Mouse (Mus musculus): ENCODE measurements around the gene Chd1l.

The Chd1l gene

DNA sequence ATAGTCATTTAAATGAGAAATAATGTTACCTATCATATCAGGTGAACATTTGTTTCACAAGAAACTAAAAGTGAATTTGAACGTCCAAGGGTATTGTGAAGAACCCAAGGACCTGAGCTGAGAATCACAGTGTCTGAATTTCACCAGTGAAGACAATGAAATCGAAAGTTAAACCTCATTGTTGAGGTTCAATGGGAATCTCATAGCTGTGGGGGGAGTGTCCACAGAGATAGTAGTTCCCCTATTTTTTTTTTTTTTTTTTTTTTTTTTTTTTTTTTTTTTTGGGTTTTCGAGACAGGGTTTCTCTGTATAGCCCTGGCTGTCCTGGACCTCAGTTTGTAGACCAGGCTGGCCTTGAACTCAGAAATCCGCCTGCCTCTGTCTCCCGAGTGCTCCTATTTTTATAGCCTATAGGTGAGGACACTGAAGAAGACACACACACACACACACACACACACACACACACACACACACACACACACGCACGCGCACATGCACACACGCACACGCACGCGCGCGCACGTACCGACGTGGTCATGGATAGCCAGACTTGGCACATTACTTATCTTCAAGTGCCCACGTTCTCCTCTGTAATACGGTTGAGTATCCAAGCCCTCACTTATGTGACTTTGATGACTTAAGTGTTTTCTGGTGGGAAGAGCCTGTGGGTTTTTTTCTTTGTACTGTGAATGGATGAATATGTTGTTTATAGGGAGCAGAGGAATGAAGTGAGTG lies 7.3 kb upstream of the Chd1l start:
- DNase-seq (ENCODE audit: low read depth, low spot score) = no peak

DNA sequence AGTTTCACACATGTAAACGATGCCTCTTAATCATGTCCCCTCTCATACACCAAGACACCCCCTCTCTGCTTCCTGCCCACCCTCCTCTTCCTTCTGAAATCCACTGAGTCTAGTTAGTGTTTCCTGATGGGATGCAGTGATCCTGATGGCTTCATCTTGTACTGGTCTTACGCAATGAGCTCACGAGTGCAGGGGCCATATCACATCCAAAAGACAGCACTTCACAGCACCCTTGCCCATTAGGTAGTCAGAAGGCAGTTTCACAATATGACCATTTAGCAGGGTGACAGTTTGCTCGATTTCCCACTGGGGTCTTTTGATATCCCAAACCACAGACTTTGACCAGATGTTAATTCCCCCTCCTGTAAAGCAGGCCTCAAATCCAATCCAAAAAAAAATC lies 5.9 kb upstream of the Chd1l start:
- DNase-seq (ENCODE audit: low read depth, low spot score) = no peak

DNA sequence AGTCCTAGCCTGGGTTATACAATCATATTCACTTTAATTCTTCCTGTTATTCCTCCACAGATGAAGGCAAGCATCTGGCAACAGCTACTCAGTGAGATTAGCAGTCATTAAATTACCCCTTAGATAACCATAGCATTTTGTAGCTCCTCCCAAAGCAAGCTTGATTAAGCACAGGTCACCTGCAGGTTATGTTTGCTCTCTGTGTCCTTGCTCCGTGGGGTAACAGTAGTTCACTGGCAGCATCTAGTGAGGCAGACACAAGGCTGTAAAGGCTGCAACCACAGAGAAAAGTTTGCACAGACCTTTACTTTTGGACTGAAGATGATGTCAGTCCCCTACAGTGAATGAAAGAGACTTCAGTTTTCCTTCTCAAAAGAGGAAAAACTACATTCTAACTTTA lies 5.2 kb upstream of the Chd1l start:
- DNase-seq (ENCODE audit: low read depth, low spot score) = no peak

DNA sequence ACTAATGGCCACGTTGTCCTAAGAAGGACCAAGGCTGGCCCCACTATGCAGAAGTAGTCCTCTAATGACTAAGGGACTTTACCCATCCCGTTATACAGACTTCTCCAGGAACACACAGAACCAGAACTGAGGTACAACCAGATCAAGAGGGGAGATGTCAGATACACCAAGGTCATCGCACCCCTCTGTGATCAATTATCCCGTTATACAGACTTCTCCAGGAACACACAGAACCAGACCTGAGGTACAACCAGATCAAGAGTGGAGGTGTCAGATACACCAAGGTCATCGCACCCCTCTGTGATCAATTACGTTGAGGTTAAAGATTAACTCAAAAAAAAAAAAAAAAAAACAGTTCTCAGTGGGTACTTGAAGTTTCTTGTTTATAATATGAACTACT lies 1.0 kb upstream of the Chd1l start:
- DNase-seq (ENCODE audit: low read depth, low spot score) = no peak

DNA sequence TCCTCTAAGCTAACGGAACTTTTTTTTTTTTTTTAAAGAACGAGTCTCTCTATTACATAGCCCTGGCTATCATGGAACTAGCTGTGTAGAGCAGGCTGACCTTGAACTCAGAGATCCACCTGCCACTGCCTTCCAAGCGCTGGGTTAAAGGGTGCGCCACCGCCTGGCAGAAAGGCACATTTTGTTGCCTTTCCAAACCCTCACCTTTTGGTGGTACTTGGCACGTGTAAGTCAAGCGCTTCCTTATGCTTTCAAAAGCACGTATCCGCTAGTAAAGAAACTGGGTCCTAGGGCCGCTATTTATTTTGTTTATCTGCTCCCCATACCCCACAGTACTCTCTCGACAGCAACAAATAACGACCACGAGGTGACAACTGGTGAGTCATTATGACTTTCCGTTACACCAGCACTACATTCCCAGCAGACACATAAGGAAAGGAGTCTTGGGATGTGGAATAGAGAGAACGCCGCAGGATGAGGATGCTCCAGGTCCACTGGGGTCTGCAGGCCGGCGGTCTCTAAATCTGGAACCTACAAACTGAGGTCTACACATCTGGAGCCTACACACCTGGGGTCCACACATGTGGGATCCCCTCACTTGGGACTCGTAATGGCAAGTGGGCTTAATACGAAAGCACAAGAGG lies 680 bp downstream of the Chd1l start:
- no peak for DNase-seq (ENCODE audit: low read depth, low spot score)

DNA sequence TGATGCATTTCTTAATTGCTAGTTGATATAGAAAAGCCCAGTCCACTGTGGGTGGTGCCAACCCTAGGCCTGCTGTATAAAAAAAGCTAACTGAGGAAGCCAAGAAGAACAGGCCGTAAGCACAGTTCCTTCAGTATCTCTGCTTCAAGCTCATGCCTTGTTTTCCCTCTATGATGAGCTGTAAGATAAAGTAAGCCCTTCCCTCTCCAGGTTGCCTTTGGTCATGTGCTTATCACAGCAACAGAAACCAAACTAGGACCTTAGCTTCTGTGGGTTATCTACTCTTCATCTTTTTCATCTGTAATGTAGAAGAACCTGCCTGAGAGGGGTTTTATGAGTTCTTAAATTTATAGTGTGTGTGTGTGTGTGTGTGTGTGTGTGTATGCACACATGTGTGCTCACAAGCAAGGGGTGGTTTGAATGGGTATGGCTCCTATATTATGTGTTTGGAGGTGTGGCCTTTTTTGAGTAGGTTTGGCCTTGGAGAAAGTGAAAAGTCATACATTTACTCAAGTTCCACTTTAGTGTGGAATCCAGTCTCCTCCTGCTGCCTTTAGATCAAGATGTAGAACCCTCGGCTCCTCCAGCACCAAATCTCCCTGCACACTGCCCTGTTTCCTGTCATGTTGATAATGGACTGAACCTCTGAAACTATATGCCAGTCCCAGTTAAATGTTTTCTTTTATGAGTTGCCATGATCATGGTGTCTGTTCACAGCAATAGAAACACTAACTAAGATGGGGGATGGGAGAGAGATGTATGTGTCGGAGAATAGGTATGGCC lies 9.8 kb downstream of the Chd1l start:
- DNase-seq (ENCODE audit: low read depth, low spot score) = no peak

DNA sequence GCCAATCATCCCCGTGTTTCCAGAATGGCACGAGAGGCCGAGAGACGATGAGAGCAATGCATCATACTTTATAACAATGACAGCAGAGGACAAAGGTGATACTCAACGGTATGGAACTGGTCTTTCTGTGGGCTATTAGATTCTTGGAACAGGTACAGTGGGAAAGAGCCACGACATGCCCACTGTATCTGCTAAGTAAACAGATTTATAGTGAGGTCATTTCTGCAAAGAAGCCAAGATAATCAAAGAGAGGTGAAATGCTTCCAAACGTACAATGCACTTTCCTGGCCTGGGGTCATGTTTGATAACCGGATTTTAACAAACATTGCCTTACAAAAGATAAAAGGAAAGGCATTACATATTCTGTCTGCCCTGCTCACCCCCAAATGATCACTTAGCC lies 13.2 kb downstream of the Chd1l start:
- DNase-seq (ENCODE audit: low read depth, low spot score) = no peak

DNA sequence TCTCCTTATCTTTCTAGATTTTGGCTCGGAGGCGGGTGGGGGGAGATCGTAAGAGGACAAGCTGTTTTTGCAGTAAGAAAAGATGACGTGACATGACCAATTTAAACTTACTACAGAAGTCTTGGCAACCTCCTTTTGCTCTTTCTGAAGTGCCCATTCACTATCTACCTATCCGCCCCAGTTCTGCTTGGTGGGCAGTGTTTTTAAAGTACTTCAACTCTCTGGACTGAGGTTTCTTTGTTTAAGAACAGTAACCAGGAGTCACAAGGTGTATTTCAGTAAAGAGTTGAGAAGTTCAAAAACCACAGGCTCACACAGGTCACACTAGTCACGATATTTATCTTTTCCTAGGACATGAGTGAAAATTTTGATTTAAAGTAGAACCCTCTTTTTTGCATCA lies 14.9 kb downstream of the Chd1l start:
- no peak for DNase-seq (ENCODE audit: low read depth, low spot score)

DNA sequence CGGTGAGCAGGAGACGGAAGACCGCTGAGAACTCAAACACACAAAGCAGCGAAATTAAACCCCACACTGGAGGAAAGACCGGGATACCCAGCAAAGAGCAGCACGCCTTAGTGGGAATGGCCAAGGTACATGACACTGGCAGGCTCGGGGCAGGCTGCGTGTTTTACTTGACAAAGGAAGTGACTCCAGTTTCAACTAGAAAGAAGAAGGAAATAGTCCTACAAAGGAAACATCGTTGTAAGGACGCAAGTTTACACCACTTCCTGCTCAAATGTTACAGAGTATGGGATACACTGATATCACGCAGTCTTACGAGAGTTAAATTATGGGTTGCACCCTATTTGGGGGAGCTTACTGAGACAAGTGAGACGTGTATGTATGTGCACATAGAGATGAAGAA lies 15.9 kb downstream of the Chd1l start:
- no peak for DNase-seq (ENCODE audit: low read depth, low spot score)

DNA sequence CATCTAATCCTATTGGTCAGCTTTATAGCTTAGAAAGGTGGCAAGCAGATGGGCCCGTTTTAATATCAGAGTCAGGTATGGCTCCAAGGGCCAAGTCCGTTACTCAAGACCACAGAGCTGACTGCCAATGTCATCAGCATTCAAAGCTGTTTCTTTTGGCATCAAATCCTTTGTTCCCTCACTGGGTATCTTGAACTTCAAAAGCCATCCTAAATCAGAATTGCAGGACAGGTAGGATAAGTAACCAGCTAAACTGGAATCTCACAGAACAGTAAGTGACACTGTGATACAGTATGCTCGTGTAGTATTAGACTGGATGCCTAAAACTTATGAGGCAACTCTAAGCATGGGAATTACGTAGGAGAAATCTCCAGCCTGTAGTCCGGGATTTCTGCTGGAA lies 16.9 kb downstream of the Chd1l start:
- no peak for DNase-seq (ENCODE audit: low read depth, low spot score)

DNA sequence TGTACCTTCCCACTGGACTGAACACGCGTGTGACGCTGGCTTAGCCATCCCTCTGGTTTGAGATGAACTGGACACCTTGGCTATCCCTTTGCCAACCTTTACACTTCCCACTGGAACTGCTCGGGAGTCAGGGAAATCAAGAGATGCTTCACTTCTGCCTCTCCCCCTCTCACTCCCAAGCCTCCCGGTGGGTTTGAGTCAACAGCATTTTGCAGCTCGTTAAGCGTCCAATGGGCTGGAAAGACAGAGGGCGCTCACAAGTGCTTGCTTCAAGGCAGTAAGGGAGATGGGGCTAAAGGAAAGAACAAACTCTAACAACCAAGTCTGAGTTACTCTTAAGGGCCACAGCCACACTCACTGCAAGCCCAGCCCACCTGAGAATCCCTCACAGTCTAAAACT lies 19.3 kb downstream of the Chd1l start:
- DNase-seq (ENCODE audit: low read depth, low spot score) = no peak

DNA sequence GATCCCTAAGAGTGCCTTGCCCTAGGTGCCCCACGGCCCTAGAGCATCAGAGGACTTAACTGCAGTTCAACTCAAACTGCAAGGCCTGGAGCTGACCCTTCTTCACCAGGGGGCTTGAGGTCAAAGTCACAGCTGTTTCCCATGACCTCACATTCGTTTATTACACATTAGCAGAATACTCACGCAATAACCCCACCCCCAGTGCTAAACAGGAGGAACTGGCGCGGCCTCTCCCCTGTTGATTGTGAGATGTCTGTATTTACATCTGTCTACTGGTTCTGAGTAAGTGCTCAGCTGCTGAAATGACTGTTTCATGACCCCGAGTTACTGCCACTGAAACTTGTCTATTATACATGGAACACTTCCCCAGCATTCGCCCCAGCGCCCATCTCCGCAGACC lies 22.3 kb downstream of the Chd1l start:
- no peak for DNase-seq (ENCODE audit: low read depth, low spot score)

DNA sequence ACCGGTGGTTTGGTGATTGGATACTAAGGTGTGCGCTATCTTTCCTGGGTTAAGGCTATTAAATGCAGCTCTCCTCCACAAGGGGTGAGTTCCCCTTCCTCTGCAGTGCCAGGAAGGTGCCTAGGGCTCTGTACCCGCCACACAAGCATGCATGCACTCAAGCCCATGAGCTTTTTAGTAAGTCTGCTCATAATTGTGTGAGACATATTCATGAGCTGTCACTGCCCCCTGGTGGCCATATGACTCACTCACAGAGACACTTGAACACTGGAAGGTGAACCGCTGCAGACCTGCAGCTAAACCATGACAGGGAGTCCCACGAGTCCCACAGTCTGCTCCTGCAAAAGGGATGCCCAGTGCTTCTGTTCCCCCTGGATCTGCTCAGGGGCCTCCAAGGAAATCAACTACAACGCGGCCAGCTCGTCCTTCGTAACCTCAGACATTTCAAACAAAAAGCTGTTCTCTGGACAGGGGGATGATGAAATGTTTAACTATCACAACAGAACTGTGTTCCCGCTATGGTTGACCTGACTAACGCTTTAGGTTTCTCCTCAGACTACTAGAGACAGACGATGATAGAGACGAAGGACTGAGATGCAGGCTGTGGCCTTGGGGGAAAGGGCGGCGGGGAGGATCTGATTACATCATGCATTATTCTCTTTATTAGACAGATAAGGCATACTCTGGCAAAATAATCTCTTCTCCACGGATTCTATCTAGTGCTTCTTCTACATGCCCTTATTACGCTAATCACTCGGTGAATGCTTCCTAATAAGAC lies 24.4 kb downstream of the Chd1l start:
- DNase-seq (ENCODE audit: low read depth, low spot score) = peak; percentile 85

DNA sequence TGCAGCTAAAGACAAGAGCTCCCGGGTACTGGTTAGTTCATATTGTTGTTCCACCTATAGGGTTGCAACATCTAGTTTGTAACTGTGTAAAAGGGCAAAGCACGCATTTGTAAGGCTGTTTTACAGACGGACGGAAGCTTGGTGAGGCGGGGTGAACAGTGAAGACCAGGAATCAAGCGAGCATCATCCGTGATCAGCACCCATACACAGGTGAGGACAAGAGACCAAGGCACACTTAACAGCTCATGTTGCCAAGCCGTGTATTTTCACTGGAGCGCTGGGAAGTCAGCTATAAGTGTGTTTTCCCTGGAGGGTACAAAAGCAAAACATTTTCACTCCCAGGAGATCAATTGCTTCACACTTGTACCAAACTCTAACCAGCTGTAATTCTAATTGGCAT lies 36.2 kb downstream of the Chd1l start:
- DNase-seq (ENCODE audit: low read depth, low spot score) = peak; percentile 13

DNA sequence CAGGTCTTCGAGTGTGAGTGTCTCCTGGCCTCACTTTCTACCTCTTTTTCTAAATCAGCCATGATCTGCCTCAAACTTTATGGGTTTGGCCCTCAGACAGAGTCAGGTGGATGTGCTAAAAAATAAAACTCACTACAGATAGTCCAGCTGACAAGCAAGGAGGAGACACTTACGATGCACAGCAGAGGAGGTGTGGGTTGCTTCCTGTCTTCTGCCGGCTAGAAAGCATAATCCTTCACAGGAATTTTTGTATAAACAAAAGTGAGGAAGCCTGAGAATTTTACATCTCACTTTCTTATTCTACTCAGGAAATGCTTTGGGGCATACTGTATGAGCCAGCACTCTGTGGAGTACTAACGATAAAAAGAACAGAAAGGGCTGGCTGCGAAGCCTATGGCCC lies 45.4 kb downstream of the Chd1l start:
- no peak for DNase-seq (ENCODE audit: low read depth, low spot score)

DNA sequence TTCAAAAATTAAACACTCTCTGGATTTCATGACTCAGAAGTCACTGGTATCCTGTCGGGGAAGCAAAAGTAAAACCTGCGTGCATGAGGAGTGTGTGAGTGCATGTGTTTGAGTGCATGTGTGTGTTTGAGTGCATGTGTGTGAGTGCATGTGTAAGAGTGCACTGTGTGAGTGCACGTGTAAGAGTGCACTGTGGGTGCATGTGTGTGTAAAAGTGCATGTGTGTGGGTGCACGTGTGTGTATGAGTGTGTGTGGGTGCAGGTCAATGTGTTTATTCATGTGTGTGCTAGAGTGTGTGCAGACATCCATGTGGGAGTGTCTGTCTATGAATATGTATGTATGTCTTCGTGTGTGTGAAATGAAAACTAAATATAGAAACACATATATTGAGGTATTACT lies 51.4 kb downstream of the Chd1l start:
- no peak for DNase-seq (ENCODE audit: low read depth, low spot score)

DNA sequence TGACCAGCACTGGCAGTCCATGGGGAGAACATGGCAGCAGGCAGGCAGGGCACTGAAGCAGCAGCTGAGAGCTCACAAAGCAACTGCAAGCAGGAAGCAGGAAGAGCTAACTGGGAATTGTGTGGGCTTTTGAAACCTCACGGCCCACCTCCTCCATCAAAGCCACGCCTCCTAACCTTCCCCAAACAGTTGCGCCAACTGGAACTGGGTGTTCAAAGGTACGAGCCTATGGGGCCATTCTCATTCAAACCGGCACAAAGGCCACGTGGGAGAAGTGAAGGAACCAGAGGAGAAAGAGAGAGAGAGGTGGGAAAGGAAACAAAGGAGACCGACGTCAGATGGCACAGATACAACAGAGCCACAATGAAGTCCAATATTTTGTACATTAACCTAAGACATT lies 63.8 kb downstream of the Chd1l start:
- no peak for DNase-seq (ENCODE audit: low read depth, low spot score)

DNA sequence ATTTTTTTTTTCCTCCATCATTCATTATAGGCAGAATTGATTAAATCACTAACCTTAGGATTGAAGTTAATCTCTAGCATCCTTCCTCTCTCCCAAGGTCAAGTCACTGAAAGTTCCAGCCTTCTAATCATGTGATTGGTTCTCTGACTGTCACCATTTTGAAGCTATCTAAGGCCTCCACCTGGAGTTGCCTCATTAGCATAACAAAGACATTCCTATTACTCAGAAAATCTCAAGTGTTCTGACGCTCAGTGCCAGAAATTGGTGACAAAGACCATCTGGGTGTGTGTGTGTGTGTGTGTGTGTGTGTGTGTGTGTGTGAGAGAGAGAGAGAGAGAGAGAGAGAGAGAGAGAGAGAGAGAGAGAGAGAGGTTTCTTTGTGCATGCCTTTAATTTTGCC lies 69.8 kb downstream of the Chd1l start:
- DNase-seq (ENCODE audit: low read depth, low spot score) = no peak

DNA sequence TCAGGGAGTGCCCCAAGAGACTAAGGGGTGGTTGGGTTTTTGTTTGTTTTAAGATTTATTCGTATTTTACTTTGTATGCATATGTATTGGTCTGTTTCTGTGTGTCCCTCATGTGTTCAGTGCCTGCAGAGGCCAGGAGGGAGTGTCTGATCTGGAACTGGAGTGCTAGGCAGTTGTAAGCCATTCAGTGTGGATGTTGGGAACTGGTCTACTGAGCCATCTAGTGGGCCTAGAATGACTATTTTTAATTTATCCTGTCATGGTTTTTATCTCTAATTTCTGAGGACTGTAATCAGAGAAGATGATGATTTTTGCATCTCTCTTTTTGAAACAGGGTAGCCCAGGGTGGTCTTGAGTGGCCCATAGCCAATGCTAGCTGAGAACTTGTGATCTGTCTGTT lies 71.4 kb downstream of the Chd1l start:
- DNase-seq (ENCODE audit: low read depth, low spot score) = no peak

DNA sequence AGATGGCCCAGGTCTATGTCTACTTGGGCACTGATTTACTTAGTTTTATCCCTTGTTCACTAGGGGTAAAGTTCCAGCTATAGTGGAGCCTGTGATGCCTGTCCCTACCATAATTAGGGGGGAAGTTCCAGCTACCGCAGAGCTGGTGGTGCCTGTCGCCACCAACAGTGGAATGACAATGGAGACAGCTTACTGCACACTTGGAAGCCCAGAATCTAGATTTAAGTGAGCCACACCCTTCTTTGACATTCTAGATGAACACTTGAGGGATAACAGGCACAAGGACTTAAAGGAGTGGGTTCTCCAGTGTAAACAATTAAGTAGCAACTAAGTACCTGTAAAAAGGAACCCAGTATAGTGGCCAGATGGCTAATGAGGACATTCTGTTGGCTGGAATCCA lies 73.0 kb downstream of the Chd1l start:
- no peak for DNase-seq (ENCODE audit: low read depth, low spot score)

DNA sequence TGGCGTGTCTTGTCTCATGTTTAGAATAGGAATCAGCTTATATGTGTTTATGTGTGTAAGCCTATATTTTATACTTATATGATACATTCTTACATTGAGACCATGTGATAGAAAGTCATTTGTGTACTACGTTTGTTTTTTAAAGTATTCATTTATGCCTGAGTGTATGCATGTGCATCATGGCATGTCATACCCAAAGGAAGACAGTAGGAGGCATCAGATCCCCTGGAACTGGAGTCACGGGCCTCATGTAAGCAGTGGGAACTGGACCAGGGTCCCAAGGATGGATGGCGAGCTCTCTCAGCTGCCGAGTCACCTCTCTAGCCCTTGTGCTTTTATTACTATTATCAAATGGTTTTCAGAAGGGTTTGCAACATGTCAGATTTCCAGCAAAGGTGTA lies 74.3 kb downstream of the Chd1l start:
- no peak for DNase-seq (ENCODE audit: low read depth, low spot score)

DNA sequence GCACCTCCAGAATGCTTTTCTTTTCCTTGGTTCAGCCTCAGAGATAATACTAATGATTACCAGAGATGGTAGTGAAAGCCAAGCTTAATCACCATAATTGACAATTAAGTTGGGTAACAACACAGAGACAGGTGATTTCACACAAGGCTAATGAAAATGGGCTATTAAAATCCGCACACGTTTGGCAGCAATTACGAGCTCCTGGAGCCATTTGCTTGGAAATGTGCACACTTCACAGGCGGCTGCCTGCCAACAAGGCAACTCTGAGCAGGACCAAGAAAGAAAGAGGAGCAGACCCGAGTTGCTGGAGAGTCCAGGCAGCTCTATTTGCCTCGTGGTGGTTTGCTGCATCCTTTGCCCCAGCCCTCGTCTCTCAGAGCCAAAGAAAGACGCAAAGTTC lies 84.5 kb downstream of the Chd1l start:
- DNase-seq (ENCODE audit: low read depth, low spot score) = peak; percentile 13

All from forelimb bud, embryonic 11.5 days (tissue).